Mouse (Mus musculus): ENCODE results near the gene Chchd1.

Gene Chchd1

GRCm38 (mm10) chr14:20702741-20703381, at the start of gene Chchd1:
Gene Chchd1, plus strand, starts transcription at chr14:20703006.
- peak; percentile 88 for DNase-seq

DNA sequence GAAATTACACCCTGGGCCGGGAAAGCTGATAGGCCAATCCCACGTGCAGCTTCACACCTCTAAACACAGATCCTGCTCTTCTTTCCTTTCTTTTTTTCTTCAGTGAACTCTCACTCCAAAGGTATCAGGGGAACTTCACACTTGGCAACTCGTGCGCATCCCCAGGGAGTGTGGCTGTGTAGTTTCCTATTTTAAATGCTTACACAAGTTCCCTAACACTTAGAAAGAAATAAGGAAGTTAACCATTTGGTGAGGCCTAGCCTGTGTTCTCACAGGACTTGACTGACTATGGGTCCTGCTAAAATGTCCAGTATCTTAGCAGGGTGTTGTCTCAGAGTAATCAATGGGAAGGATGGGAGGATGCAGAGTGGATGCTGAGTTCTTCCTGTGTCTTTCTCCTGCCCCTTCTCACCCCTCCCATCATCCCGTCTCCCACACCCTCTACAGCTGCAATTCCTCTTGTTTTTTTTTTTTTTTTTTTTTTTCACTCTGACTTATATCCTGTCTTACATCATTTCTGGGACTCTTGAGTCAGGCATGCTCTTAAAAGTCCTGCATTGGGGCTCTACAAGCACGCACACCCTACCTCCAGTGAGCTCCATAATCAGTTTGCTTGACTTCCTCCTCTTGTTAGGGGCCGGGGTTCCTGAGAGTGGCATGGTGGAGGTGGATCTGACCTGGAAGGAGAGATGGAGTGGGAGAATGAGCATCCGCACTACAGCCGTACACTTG, 48.0 kb upstream of the Chchd1 start:
- DNase-seq: no peak

DNA sequence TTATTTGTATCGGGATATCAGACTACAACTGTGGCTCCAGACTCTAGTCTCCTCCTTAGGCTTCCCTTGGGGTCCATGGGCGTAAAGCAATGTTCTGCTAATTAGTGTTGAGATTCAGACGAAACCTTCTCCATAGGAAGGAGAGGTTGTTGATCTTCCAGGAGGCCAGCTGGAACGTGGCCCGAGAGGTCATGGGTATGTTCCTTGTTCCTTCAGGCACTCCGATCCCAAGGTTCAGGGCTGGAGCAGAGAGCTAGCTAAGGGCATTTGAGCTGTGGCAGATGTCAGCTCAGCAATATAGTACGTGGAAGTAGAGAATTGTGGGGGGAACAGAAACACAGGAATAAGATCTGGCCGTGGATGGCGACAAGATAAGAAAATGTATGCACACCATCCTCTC, 47.1 kb upstream of the Chchd1 start:
- no peak for DNase-seq

DNA sequence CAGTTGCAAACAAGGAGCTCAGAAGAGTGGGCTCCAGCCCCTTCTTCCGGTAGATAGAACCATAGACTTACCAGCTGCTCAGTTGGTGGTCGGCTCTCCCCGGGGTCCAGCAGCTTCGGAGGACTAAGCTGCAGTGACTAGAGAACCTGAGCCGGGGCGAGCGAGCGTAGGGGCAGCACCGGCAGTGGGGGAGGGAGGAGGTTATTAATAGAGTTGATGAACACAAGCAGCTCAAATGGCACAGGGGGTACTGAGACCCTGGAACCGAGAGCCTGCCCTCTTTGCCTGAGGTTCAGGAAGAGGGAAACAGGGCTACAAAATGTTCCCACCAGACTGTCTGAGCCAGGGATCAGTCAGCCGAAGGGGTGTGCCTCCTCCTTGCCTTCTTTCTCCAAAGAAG, 46.4 kb upstream of the Chchd1 start, which contains the start of gene Myoz1:
TSS of gene Myoz1 (minus strand) at position 180 of the 400 bp plus-strand sequence.
- DNase-seq: no peak

DNA sequence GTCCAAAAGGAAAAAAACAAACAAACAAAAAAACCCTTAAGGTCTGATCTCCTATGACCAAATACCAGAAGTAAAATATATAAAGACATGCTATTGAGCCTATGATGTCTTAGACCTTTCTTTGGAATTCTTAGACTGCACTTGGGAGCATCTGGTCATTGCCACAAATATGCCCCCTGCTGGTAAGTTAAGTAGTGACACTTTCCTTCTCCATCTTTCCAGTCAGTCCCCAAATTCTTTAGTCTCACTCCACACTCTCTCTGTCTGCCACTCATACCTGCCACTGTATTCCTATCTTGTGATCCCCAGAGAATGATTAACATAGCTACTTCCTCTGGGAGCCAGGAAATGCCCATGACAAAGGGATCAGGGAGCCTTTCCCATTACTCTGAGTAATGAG, 44.5 kb upstream of the Chchd1 start:
- no peak for DNase-seq

GRCm38 (mm10) chr14:20658902-20659301, 43.9 kb upstream of the Chchd1 start:
- DNase-seq: no peak

GRCm38 (mm10) chr14:20659687-20660086, 43.1 kb upstream of the Chchd1 start:
- no peak for DNase-seq

- DNase-seq: peak; percentile 97
Measured at GRCm38 (mm10) chr14:20660827-20661660, 41.8 kb upstream of the Chchd1 start.

DNA sequence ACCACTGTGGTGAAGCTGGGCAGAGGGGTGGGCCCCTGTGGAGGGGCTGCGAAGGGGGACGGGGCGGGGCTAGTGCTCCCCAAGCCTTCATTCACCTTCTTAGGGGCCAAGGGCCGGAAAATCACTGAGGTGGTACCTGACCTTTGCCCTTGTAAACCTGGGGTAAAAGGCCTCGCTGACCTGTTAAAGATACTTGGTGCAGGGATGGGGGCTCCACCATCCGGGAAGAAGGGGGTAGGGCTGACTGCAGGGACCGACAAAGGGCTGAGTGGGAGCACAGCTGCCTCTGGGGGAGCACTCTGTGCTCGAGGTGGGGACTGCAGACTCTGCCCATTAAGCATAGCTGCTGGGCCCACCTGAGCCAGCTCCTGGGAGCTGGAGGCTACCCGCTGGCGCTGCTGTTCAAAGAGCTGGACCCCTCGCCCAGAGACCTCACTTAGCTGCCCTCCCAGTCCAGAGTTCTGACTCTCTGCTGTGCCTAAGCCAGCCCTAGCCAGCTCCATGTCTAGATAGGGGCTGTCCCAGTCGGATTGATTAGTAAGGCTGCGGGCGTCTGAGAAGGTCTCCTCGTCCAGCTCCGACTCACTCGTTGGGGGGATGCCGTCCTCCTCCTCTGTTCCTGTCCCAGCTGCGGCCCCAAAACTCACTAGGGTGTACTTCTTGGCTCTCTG, 41.0 kb upstream of the Chchd1 start:
- DNase-seq: peak; percentile 47

DNA sequence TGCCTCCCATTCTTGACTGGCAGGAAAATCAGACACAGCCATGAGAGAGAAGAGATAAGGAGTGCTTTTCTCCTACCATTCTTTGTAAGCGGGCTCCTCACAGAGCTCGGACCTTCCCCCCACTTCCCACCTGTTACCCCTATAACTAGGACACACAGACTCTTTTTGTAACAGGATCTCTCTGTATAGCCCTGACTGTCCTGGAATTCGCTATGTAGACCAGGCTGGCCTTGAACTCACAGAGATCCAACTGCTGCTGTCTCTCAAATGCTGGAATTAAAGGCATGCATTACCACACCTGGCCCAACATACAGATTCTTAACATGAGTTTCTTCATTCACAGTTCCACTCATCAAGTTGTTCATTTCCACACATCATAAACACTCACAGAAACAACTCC, 40.1 kb upstream of the Chchd1 start:
- DNase-seq: no peak

DNA sequence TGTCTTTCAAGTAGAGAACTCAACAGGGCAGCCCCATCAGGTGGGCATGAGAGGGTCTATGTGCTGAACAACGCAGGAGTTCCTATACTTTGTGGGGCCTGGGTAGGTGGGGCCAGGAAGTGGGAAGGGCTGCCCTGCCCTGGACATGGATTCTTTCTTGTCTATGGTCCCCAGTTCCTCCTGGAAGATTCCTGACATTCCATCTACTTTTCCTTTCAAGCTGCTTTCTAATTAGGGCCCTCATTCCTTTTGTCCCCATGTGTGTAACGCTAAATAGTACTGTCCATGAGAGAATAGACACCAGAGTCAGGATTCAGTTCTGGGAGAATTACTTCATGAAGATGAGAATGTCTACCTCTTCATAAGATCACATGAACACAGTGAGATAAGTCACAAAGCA, 39.2 kb upstream of the Chchd1 start:
- no peak for DNase-seq

- DNase-seq: no peak
Measured at GRCm38 (mm10) chr14:20664436-20664835, 38.4 kb upstream of the Chchd1 start.

DNA sequence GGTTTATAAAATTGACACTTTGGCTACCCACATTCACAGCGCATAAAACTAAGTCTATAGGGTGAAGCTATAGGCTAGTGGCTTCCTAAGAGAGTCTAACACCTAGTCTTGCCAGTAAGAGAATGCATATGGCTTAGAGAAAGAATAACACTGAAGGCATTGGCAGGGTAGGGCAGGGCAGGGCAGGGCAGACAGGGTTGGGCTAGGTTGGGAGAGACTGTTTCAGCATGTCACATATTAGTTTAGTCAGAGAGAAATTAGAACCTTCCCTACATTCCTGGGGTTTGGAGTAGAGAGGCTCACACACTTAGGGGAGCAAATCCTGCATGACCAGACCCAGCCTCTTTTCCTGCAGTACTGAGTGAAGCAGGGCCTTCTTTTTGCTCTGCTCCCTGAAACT, 35.3 kb upstream of the Chchd1 start:
- DNase-seq: no peak

GRCm38 (mm10) chr14:20668154-20668810, 34.5 kb upstream of the Chchd1 start, which contains the start of gene Synpo2l:
Gene Synpo2l, minus strand, starts transcription at chr14:20668354.
- no peak for DNase-seq

DNA sequence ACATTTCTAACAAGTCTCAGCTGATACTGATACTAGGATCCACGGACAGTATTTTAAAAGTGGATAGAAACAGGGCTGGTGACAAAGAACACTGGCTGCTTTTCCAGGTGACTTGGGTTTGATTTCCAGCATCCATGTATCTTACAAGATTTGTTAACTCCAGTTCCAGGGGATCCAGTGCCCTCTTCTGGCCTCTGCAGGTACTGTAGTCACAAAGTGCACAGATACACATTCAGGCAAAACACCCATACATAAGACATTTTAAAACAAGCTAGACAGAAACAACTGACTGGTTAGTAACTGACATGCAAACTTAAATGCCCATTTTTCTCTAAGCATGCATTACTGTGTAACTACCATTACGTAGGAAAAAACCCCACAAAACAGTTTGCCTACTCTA, 29.8 kb upstream of the Chchd1 start:
- no peak for DNase-seq

GRCm38 (mm10) chr14:20673735-20674063, 29.1 kb upstream of the Chchd1 start:
- no peak for DNase-seq

DNA sequence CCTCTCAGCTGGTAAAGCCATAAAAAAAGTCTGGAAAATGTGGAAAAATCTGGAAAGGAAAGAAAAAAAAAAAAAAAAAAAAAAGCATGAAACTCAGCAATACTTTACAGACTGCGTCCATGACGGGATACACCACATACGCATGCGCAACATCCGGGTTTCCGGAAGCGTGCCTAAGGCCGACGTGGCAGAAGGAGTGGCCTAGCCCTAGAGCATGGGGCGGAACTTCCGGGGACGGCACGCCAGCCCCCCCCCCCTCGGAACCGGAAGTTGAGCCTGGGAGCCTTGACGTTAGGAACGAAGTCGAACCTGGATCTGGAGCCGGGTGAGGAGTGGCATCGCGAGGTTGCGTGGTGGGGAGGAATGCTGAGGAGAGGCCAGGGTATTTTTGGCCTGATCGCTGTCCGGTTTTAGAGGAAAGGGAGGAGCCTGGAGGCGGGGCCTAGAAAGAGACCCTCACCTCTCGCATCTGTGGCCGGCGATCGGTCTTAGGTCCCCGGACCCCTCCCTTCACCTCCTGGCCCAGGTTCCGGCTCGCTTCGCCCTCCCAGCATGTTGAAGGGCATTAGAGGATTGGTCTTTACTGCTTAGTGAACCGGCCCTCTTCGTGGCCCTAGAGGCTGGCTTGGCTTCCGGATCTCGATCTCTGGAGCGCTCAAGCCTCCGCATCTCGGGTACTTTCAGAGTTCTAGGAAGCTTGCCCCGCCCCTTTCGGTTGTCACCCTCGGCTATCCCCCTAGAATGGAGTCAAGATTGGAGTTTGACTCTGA, 28.6 kb upstream of the Chchd1 start, which contains the start of gene Sec24c:
TSS of gene Sec24c (plus strand) at position 245 of the 770 bp plus-strand sequence.
- peak; percentile 97 for DNase-seq

DNA sequence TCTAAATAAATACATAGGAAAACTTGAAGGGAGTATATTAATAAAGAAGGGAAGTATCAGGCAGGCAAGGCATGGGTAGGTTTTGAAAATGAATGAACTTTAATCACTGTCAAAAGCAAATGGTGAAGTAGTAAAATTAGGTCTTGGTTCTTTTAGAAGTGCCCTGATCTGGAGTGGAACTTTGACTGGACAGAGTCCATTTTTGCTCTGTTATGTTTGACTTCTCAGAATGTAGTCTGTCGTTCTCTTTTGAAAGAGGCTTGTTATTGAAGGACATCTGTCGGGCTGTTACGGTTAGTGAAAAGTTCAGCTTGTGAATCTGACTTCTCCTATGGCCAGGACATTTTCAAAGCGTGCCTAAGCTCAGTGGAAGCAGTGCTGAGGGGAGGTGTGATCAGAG, 24.9 kb upstream of the Chchd1 start:
- no peak for DNase-seq

DNA sequence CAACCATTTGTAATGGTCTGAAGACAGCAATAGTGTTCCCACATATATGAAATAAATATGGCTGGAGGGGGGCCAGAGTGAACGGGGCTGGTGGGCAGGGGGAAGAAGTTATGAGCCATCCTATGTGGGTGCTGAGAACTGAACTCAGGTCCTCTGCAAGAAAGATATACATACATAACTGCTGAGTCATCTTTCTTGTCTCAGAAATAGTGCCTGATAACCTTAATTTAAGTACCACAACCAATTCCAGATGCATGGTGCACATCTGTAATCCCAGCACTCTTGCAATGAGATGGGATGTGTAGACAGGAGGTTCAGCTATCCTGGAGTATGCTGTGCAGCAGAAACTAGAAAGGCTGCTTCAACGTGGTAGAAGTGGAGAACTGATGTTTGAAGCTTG, 21.1 kb upstream of the Chchd1 start:
- no peak for DNase-seq

DNA sequence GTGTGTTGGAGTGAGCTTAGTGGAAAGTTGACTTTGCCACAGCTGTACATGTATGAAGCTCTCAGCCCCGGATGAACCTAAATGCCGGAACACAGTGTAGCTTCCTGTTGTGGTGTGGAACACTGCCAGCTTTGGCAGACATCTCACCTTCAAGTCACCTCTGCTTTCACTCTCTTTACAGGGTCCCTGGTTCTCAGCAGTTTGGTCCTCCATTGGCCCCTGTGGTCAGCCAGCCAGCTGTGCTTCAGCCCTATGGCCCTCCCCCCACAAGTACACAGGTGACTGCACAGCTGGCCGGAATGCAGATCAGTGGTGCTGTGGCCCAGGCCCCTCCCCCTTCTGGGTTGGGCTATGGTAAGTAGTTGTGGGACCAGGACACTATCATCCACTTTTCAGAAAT, 20.3 kb upstream of the Chchd1 start:
- DNase-seq: no peak

- no peak for DNase-seq
Measured at GRCm38 (mm10) chr14:20686576-20686975, 16.2 kb upstream of the Chchd1 start.

- no peak for DNase-seq
Measured at GRCm38 (mm10) chr14:20689009-20689408, 13.8 kb upstream of the Chchd1 start.
